Mouse (Mus musculus) stomach, embryonic 16.5 days (tissue): ENCODE measurements around the gene Pnisr. TPM values are rescaled to one million over a fixed set of nuclear protein-coding genes. Genes with fewer than 3 reads are reported as not detected.

Experiments used
- ATAC-seq: fragments of 200-750 bp; cut with Nextera tagmentation; 2 replicates; pipeline ENCODE4 v1.8.0; 2017; ENCODE audit warnings: moderate number of reproducible peaks, moderate TSS enrichment; ENCODE audit not compliant: insufficient read depth, low FRiP score
- H3K27ac ChIP-seq: fragments of 300-500 bp; sonication (generic); 2 replicates; pipeline ENCODE4 v1.5.1; 2014; ENCODE audit warnings: low read length
- H3K27me3 ChIP-seq: fragments of 300-500 bp; sonication (generic); 2 replicates; pipeline ENCODE4 v1.6.1; 2014; ENCODE audit warnings: low read length, control low read depth, mixed read lengths; ENCODE audit not compliant: control insufficient read depth, insufficient read depth
- H3K36me3 ChIP-seq: fragments of 300-500 bp; sonication (generic); 2 replicates; pipeline ENCODE4 v1.6.1; 2014; ENCODE audit warnings: low read length; ENCODE audit not compliant: control insufficient read depth, insufficient read depth
- H3K4me1 ChIP-seq: fragments of 300-500 bp; sonication (generic); 2 replicates; pipeline ENCODE4 v1.6.1; 2014; ENCODE audit warnings: low read length, control low read depth, mixed read lengths; ENCODE audit not compliant: control insufficient read depth, insufficient read depth
- H3K4me2 ChIP-seq: fragments of 300-500 bp; sonication (generic); 2 replicates; pipeline ENCODE4 v1.6.1; 2014; ENCODE audit warnings: low read depth, low read length, mixed read lengths
- H3K4me3 ChIP-seq: fragments of 300-500 bp; sonication (generic); replicated peaks from 2 replicates; pipeline ENCODE4 v1.5.1; 2014; ENCODE audit warnings: mild to moderate bottlenecking, low read length
- H3K9ac ChIP-seq: fragments of 300-500 bp; sonication (generic); 2 replicates; pipeline ENCODE4 v1.6.1; 2014; ENCODE audit warnings: low read length
- H3K9me3 ChIP-seq: fragments of 300-500 bp; sonication (generic); replicated peaks from 2 replicates; pipeline ENCODE4 v1.6.1; 2016; ENCODE audit warnings: low read length, control low read depth; ENCODE audit not compliant: control insufficient read depth
- WGBS: fragments of 180-500 bp; shearing (Covaris S2); extraction: QIAGEN DNeasy Blood & Tissue Kit; methylation state at CpG from one replicate; pipeline ENCODE4 v1.1.7; 2014; 5-methylcytosine and 5-hydroxymethylcytosine counted together
- polyA plus RNA-seq: library from polyadenylated mRNA; unstranded; fragments of >200 nt; fragmentation: Nextera tagmentation; extraction: Ambion mirVana; gene quantifications from 2 replicates; pipeline ENCODE4 v1.2.1, GENCODE M21; 2015

Pnisr gene
- polyA plus RNA-seq: 119 and 128 TPM in 2 replicates

GRCm38 (mm10) chr4:21847481-21848286 lies at the start of gene Pnisr:
Gene Pnisr (plus strand): TSS chr4:21847583.
- under 1% methylated on average over 50 of the region's 50 CpGs for WGBS
- Histone ChIP-seq H3K27ac (peak within 1 kb of the TSS; percentile 98), H3K36me3 (no peaks in the 10 kb centered on the region), H3K4me2 (peak within 1 kb of the TSS; percentile 56), H3K4me3 (peak within 1 kb of the TSS; percentile 86), H3K4me1 (peaks cover 11% of the 10 kb centered on the region; the same call in 1 of the 2 replicates), H3K27me3 (no peaks in the 10 kb centered on the region), H3K9ac (peak within 1 kb of the TSS; percentile 87), H3K9me3 (no peaks in the 10 kb centered on the region)
- ATAC-seq: peak; percentile 98

GRCm38 (mm10) chr4:21801013-21801412 lies 46.4 kb upstream of the Pnisr start:
- ATAC-seq: no peak
- H3K4me1 ChIP-seq: no peaks in the 10 kb centered on the region
- no peak overlapping the region for H3K4me2 ChIP-seq
- H3K27me3 ChIP-seq: no peaks in the 10 kb centered on the region
- no peak overlapping the region for H3K9ac ChIP-seq
- H3K4me3 ChIP-seq: no peak overlapping the region
- no peak overlapping the region for H3K27ac ChIP-seq
- peaks cover 12% of the 10 kb centered on the region; the same call in 1 of the 2 replicates for H3K36me3 ChIP-seq
- H3K9me3 ChIP-seq: no peaks in the 10 kb centered on the region
- 93% methylated on average over 1 of the region's 1 CpGs for WGBS

DNA sequence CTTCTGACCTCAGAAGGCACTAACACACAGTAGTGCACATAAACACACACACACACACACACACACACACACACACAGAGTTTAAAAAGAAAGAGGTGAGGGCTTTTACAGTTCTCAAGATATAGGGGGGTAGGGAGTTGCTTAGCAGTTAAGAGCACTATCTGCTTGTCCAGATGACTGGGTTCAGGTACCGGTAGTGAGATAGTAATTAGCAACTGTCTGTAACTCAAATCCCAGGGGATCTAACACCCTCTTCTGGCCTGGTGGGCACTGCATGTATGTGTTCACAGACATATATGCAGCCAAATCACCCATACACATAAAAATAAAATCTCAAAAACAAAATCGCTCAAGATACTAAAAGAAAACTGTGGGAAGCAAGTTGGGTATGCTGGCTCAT lies 45.8 kb upstream of the Pnisr start:
- Histone ChIP-seq H3K9ac (no peak overlapping the region), H3K4me1 (no peaks in the 10 kb centered on the region), H3K4me3 (no peak overlapping the region), H3K9me3 (no peaks in the 10 kb centered on the region), H3K36me3 (peaks cover 12% of the 10 kb centered on the region; the same call in 1 of the 2 replicates), H3K4me2 (no peak overlapping the region), H3K27me3 (no peaks in the 10 kb centered on the region), H3K27ac (no peak overlapping the region)
- WGBS: 89% methylated on average over 2 of the region's 2 CpGs
- ATAC-seq: no peak

GRCm38 (mm10) chr4:21807204-21807603 lies 40.2 kb upstream of the Pnisr start:
- no peak for ATAC-seq

GRCm38 (mm10) chr4:21810608-21811007 lies 36.8 kb upstream of the Pnisr start:
- no peaks in the 10 kb centered on the region for H3K4me1 ChIP-seq
- no peak overlapping the region for H3K4me2 ChIP-seq
- 77% methylated on average over 3 of the region's 3 CpGs for whole genome bisulfite sequencing
- no peaks in the 10 kb centered on the region for H3K27me3 ChIP-seq
- H3K9me3 ChIP-seq: no peaks in the 10 kb centered on the region
- H3K36me3 ChIP-seq: no peaks in the 10 kb centered on the region
- no peak for ATAC-seq
- H3K4me3 ChIP-seq: no peak overlapping the region
- H3K9ac ChIP-seq: no peak overlapping the region
- H3K27ac ChIP-seq: no peak overlapping the region

More at GRCm38 (mm10) chr4:21807204-21807603, 40.2 kb upstream of the Pnisr start:
- no peak overlapping the region for H3K27ac ChIP-seq
- no peaks in the 10 kb centered on the region for H3K4me1 ChIP-seq
- H3K36me3 ChIP-seq: peaks cover 9% of the 10 kb centered on the region; the same call in 1 of the 2 replicates
- H3K4me2 ChIP-seq: no peak overlapping the region
- 83% methylated on average over 5 of the region's 5 CpGs for WGBS
- no peak overlapping the region for H3K9ac ChIP-seq
- no peaks in the 10 kb centered on the region for H3K27me3 ChIP-seq
- no peaks in the 10 kb centered on the region for H3K9me3 ChIP-seq
- no peak overlapping the region for H3K4me3 ChIP-seq

- no peak overlapping the region for H3K4me2 ChIP-seq
Measured at GRCm38 (mm10) chr4:21812635-21813034, 34.7 kb upstream of the Pnisr start.

DNA sequence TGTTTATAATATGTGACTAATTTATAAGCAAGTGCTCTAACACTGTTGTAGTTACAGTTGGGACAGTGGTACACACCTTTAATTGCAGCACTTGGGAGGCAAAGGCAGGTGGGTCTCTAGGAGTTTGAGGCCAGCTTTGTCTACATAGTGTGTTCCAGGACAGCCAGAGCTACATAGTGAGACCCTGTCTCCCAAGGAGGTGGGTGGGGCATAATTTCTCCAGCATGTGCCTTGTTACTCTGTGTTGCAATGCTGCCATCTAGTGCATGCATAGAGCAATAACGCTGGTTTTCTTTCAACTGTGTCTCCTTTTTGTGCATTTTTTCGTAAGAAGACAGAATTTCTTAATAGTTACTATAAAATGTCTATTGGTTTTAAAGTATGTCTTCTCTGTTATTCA lies 33.4 kb upstream of the Pnisr start:
- ATAC-seq: no peak
- Histone ChIP-seq H3K4me2 (no peak overlapping the region), H3K9ac (no peak overlapping the region), H3K27ac (no peak overlapping the region), H3K27me3 (no peaks in the 10 kb centered on the region), H3K4me1 (no peaks in the 10 kb centered on the region), H3K36me3 (no peaks in the 10 kb centered on the region), H3K4me3 (no peak overlapping the region), H3K9me3 (no peaks in the 10 kb centered on the region)
- 36% methylated on average over 2 of the region's 2 CpGs for WGBS

More at GRCm38 (mm10) chr4:21812635-21813034, 34.7 kb upstream of the Pnisr start:
- H3K27ac ChIP-seq: no peak overlapping the region
- H3K36me3 ChIP-seq: no peaks in the 10 kb centered on the region
- no peak overlapping the region for H3K4me3 ChIP-seq
- H3K9me3 ChIP-seq: no peaks in the 10 kb centered on the region
- no peak for ATAC-seq
- H3K9ac ChIP-seq: no peak overlapping the region
- 89% methylated on average over 6 of the region's 6 CpGs for WGBS
- no peaks in the 10 kb centered on the region for H3K27me3 ChIP-seq
- no peaks in the 10 kb centered on the region for H3K4me1 ChIP-seq

DNA sequence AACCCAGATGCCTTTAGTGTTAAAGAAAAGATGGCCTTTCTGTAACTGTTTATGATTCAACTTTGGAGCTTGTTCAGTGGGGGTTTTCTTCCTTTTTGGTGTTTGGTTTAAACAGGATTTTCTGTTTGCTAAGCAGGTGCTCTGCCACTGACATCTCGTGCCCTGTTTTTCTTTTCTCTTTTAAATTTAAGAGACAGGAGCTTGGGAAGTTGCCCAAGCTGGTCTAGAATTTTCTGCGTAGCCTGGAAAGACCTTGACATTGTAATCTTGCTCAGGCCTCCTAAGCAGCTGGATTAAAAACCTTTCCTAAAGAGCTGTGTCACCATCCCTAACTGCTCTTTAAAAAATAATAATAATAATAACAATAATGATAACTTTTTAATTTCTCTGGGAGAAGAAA lies 20.8 kb upstream of the Pnisr start:
- no peaks in the 10 kb centered on the region for H3K36me3 ChIP-seq
- H3K4me2 ChIP-seq: no peak overlapping the region
- no peak overlapping the region for H3K4me3 ChIP-seq
- no peaks in the 10 kb centered on the region for H3K4me1 ChIP-seq
- H3K27me3 ChIP-seq: no peaks in the 10 kb centered on the region
- no peak overlapping the region for H3K9ac ChIP-seq
- ATAC-seq: no peak
- no peaks in the 10 kb centered on the region for H3K9me3 ChIP-seq
- no peak overlapping the region for H3K27ac ChIP-seq
- WGBS: 60% methylated on average over 2 of the region's 2 CpGs

GRCm38 (mm10) chr4:21832844-21833243 lies 14.5 kb upstream of the Pnisr start:
- Histone ChIP-seq H3K4me1 (no peaks in the 10 kb centered on the region), H3K4me2 (no peak overlapping the region), H3K4me3 (no peak overlapping the region), H3K9ac (no peak overlapping the region), H3K36me3 (no peaks in the 10 kb centered on the region), H3K27me3 (no peaks in the 10 kb centered on the region), H3K9me3 (no peaks in the 10 kb centered on the region), H3K27ac (no peak overlapping the region)
- WGBS: 95% methylated on average over 8 of the region's 8 CpGs
- ATAC-seq: no peak
